Mouse (Mus musculus) midbrain, embryonic 13.5 days (tissue): ENCODE measurements at regions not wholly inside any gene's neighbourhood (a gene's known extent, or its start where the extent isn't known, plus 50 kb on each side); places are given as distances from the start of the nearest gene placed in this dataset.

Source experiments
- ATAC-seq: fragments of 200-750 bp; cut with Nextera tagmentation; 2 replicates; pipeline ENCODE4 v1.8.0; 2017; ENCODE audit warnings: mild to moderate bottlenecking, moderate TSS enrichment, moderate library complexity
- H3K27ac ChIP-seq: fragments of 300-500 bp; sonication (generic); 2 replicates; pipeline ENCODE4 v1.5.1; 2015; ENCODE audit warnings: inconsistent platforms, mild to moderate bottlenecking, moderate library complexity
- H3K27me3 ChIP-seq: fragments of 300-500 bp; sonication (generic); 2 replicates; pipeline ENCODE4 v1.6.1; 2015; ENCODE audit warnings: mild to moderate bottlenecking, inconsistent platforms
- H3K36me3 ChIP-seq: fragments of 300-500 bp; sonication (generic); 2 replicates; pipeline ENCODE4 v1.6.1; 2015; ENCODE audit warnings: mild to moderate bottlenecking, inconsistent platforms
- H3K4me1 ChIP-seq: fragments of 300-500 bp; sonication (generic); replicated peaks from 2 replicates; pipeline ENCODE4 v1.6.1; 2015; ENCODE audit warnings: inconsistent platforms
- H3K4me2 ChIP-seq: fragments of 300-500 bp; sonication (generic); replicated peaks from 2 replicates; pipeline ENCODE4 v1.6.1; 2015; ENCODE audit warnings: moderate library complexity, mild to moderate bottlenecking, inconsistent platforms
- H3K4me3 ChIP-seq: fragments of 300-500 bp; sonication (generic); replicated peaks from 2 replicates; pipeline ENCODE4 v1.5.1; 2015; ENCODE audit warnings: mild to moderate bottlenecking, inconsistent platforms
- H3K9ac ChIP-seq: fragments of 300-500 bp; sonication (generic); replicated peaks from 2 replicates; pipeline ENCODE4 v1.6.1; 2015; ENCODE audit warnings: mild to moderate bottlenecking, inconsistent platforms
- H3K9me3 ChIP-seq: fragments of 300-500 bp; sonication (generic); 2 replicates; pipeline ENCODE4 v1.6.1; 2016; ENCODE audit warnings: mild to moderate bottlenecking, inconsistent platforms
- WGBS: fragments of 180-500 bp; shearing (Covaris S2); methylation state at CpG from one replicate; pipeline ENCODE4 v1.1.7; 2015; 5-methylcytosine and 5-hydroxymethylcytosine counted together

DNA sequence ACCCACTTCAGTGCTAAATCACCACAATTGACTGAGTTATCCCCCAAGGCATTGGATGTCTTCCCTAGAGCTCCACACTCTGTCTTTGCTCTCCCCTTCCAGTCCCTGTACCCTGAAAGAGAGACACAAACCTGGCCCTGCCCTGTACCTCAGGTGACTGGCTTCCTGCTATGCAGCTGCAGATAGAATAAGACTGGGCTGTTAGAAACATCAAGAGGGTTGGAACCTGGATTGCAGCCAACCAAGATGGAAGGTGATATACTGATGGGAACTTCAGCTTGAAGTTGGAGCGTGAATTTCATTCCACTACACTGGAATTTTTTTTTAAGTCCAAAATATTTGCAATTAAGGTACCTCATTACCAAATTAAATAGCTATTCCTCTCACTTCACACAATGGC, 379.0 kb upstream of the Mgmt start:
- no peaks in the 10 kb centered on the region for H3K36me3 ChIP-seq
- no peak overlapping the region for H3K9ac ChIP-seq
- H3K4me3 ChIP-seq: no peak overlapping the region
- ATAC-seq: no peak
- no peak overlapping the region for H3K27ac ChIP-seq
- peaks cover 6% of the 10 kb centered on the region; the same call in 1 of the 2 replicates for H3K27me3 ChIP-seq
- H3K4me1 ChIP-seq: 0 out of 2 replicates have a peak, but pooled peaks cover 2% of the 10 kb centered on the region
- no peaks in the 10 kb centered on the region for H3K9me3 ChIP-seq
- 88% methylated on average over 1 of the region's 1 CpGs for WGBS
- H3K4me2 ChIP-seq: no peak overlapping the region

DNA sequence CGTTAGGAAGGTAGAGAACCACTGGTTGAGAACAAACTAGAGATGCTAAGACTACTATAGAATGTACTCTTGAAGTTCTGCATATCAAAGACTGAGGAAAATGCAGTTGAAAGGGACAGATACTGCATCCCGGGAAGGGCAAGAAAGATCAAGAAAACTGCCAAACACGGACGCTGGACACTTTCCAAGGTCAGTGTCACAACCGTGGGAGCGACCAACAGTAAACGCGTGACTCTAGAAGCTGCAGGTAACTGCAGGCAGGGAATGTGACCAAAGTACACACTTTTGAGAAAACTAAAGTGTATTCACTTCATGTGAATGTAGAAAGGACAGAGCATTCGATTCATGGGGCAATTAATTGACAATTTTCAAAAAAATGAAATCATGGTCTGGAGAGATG, 368.6 kb upstream of the Mgmt start:
- 93% methylated on average over 9 of the region's 9 CpGs for WGBS
- H3K4me2 ChIP-seq: no peak overlapping the region
- no peak overlapping the region for H3K4me3 ChIP-seq
- H3K27me3 ChIP-seq: no peaks in the 10 kb centered on the region
- H3K4me1 ChIP-seq: no peaks in the 10 kb centered on the region
- no peaks in the 10 kb centered on the region for H3K9me3 ChIP-seq
- no peak overlapping the region for H3K27ac ChIP-seq
- no peak overlapping the region for H3K9ac ChIP-seq
- no peak for ATAC-seq
- H3K36me3 ChIP-seq: no peaks in the 10 kb centered on the region

DNA sequence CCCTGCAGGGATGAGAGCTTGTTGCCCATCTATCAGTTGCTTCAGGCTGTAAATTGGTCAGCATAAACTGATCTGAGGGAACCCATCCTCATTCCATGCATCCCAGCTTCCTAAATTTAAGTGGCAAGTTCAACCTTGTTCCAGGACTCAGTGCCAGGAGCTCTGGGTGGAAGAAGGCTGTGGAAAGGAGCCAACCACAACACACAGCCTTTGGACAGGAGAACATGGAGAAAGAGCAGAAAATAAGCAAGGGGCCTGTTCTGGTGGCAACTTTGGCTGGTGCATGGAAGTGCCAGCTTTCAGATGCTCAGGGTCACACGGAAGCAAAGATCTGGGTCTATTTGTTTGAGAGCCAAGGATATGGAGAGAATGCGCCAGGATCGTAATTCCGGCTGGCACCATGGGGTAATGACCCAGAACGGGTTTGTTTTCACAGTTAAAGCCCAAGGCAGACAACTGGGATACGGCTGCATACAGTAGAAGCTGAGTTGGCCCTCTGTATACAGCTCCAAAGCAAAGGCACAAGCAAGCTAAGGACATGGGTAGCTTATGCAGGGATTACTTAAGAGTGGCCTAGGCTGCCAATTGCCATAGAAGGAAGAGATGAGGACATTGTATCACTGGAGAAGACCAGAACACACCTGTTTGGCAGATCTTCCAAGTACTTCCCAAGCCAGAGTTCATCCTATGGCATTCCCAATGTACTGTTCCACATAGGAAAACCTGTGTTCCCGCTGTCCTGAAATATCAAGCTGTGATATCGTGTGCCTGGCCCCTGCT, 364.2 kb upstream of the Mgmt start:
- Histone ChIP-seq H3K27ac (no peak overlapping the region), H3K4me3 (no peak overlapping the region), H3K36me3 (no peaks in the 10 kb centered on the region), H3K9ac (no peak overlapping the region), H3K27me3 (no peaks in the 10 kb centered on the region), H3K9me3 (no peaks in the 10 kb centered on the region), H3K4me2 (no peak overlapping the region), H3K4me1 (0 out of 2 replicates have a peak, but pooled peaks cover 3% of the 10 kb centered on the region)
- WGBS: 89% methylated on average over 8 of the region's 8 CpGs
- no peak for ATAC-seq

DNA sequence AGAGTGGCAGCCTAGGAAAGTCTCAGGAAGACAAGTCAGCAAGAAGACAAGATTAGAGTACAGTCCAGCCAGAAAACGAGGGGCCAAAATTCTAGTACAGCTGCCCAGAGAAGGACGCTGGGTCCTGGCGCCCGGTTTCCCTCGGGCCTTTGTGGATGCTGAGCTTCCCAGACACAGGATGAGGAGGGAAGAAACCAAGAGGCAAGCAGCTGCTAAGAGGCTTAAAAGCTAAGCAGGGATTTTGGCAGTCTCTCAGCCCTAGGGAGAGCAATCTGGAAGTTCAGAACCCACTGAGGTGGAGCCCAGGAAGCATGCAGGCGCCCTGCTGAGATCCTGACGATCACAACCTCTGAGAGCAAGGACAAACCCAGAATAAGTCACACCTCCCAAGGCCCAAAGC, 363.1 kb upstream of the Mgmt start:
- Histone ChIP-seq H3K9ac (no peak overlapping the region), H3K36me3 (no peaks in the 10 kb centered on the region), H3K4me3 (no peak overlapping the region), H3K4me2 (no peak overlapping the region), H3K27ac (no peak overlapping the region), H3K9me3 (no peaks in the 10 kb centered on the region), H3K4me1 (0 out of 2 replicates have a peak, but pooled peaks cover 3% of the 10 kb centered on the region), H3K27me3 (no peaks in the 10 kb centered on the region)
- 38% methylated on average over 7 of the region's 7 CpGs for WGBS
- ATAC-seq: no peak

DNA sequence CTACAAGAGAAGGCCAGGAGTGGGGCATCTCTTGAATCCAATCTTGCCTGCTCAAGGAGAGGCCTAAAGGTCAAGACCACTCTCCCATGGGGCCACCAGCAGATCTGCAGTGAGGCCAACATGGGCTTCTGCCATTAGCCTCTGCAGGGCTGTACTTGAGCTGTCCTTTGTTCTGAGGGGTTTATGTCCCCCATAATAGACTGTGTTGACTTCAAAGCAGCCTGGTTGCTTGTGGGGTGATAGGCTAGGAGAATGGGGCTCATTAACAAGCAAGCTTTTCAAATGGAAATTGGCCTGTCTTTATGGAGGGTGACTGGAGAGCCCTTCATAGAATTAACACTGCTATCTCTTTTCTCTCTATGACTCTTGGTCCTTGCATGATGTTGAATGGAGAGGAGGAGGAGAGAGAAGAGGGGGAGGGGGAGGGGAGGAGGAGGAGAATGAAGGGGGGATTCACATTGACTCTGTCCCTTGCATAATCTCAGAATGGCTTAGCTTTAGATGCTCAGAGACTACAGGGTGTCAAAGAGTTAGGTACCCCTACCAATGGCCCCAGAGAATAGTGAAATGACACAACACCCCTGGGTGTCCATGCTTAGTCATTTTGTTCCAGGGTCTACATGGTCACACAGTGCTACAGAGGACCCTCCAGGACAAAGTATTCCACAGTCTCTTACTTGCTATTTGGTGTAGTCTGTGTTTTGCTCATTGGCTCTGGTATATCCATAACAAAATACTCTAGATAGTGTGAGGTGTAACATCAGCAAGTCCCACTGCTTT, 352.3 kb upstream of the Mgmt start:
- no peak overlapping the region for H3K4me3 ChIP-seq
- no peak overlapping the region for H3K27ac ChIP-seq
- peaks cover 16% of the 10 kb centered on the region for H3K4me1 ChIP-seq
- no peak overlapping the region for H3K4me2 ChIP-seq
- peaks cover 30% of the 10 kb centered on the region for H3K27me3 ChIP-seq
- no peaks in the 10 kb centered on the region for H3K36me3 ChIP-seq
- ATAC-seq: peak; percentile 68
- H3K9me3 ChIP-seq: no peaks in the 10 kb centered on the region
- H3K9ac ChIP-seq: no peak overlapping the region

DNA sequence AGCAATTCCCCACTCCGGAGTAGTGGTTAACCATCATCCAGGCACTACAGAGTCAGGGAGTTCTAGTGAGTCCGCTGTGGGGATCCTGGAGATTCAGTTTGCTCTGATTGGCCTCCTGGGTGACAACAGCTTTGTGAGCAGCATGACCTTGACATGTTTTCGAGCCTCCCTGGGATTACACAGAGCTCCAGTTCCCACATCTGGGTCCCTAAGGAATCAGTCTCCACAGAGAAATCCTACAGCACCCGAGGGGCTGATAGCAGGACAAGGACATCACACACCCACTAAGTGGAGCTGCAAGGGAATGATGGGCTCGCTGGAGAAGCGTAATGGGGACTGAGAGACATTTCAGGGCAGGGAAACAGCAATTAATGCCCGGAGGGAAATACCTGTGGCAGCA, 351.5 kb upstream of the Mgmt start:
- Histone ChIP-seq H3K9ac (no peak overlapping the region), H3K27ac (no peak overlapping the region), H3K36me3 (no peaks in the 10 kb centered on the region), H3K4me3 (no peak overlapping the region), H3K27me3 (peaks cover 30% of the 10 kb centered on the region), H3K9me3 (no peaks in the 10 kb centered on the region), H3K4me2 (no peak overlapping the region), H3K4me1 (peaks cover 16% of the 10 kb centered on the region)
- 72% methylated on average over 7 of the region's 7 CpGs for WGBS
- no peak for ATAC-seq

DNA sequence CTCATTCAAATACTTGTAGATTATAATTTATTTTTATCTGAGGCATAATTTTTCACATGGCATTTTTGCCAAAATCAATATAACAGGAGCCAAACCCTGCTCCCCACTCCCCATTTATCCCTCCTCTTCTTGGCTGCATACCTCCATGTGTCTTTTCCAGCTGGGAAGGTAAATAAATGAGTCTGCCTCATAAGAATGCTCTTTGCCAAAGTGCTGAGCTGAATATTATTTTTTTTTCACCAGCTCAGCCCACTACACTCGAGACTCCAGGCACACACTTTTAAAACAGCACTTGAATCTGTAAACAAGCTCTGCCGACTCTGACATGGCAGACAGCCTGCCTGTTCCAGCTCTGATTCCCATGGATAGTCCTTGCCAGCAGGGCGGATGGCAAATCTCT, 346.6 kb upstream of the Mgmt start:
- ATAC-seq: no peak
- H3K27me3 ChIP-seq: peaks cover 19% of the 10 kb centered on the region; the same call in 1 of the 2 replicates
- no peaks in the 10 kb centered on the region for H3K36me3 ChIP-seq
- no peak overlapping the region for H3K4me3 ChIP-seq
- no peak overlapping the region for H3K9ac ChIP-seq
- no peak overlapping the region for H3K4me2 ChIP-seq
- H3K4me1 ChIP-seq: 0 out of 2 replicates have a peak, but pooled peaks cover 5% of the 10 kb centered on the region
- no peaks in the 10 kb centered on the region for H3K9me3 ChIP-seq
- WGBS: 70% methylated on average over 3 of the region's 3 CpGs
- no peak overlapping the region for H3K27ac ChIP-seq

DNA sequence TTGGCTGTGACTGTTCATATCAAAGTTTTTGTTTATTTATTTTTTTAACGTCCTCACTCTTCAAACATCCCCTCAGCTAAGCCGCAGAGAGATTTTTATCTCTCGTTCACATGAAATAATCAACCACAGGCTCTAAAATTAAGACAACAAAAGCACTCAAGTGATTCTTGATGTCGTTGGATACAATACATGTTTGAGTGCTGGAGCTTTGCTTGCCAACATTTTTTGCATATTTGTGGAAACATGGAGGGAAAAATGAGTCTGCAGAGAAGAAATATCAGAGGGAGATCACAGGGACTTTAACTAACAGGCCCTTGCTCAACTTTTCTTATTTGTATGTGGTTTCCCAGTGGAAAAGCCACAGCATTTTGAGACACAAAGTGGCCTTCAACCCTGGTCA, 338.0 kb upstream of the Mgmt start:
- H3K4me3 ChIP-seq: no peak overlapping the region
- no peak overlapping the region for H3K27ac ChIP-seq
- no peaks in the 10 kb centered on the region for H3K27me3 ChIP-seq
- H3K4me1 ChIP-seq: no peaks in the 10 kb centered on the region
- H3K9me3 ChIP-seq: no peaks in the 10 kb centered on the region
- WGBS: 67% methylated on average over 4 of the region's 4 CpGs
- H3K4me2 ChIP-seq: no peak overlapping the region
- H3K9ac ChIP-seq: no peak overlapping the region
- ATAC-seq: no peak
- H3K36me3 ChIP-seq: no peaks in the 10 kb centered on the region

DNA sequence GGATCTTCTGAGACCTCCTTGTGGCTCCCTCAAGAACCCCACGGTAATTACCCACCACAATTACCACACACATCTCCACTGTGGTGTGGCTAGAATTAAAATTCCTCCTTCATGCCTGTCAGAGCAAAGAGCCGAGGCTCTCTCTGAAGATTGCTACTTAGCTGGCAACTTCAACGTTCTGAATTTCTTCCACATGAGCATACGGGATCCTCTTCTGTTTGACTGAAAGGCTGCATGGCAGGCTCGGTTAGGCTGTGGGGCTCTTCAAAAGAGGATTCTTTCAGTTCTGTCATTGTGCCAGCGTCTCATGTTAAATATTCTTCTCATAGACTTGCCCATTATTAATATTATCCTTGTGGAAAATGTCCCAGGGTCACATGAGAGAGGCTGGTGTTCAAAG, 334.9 kb upstream of the Mgmt start:
- no peak for ATAC-seq
- Histone ChIP-seq H3K4me2 (no peak overlapping the region), H3K9me3 (no peaks in the 10 kb centered on the region), H3K4me1 (no peaks in the 10 kb centered on the region), H3K36me3 (no peaks in the 10 kb centered on the region), H3K9ac (no peak overlapping the region), H3K4me3 (no peak overlapping the region), H3K27me3 (no peaks in the 10 kb centered on the region), H3K27ac (no peak overlapping the region)
- WGBS: 77% methylated on average over 6 of the region's 6 CpGs

DNA sequence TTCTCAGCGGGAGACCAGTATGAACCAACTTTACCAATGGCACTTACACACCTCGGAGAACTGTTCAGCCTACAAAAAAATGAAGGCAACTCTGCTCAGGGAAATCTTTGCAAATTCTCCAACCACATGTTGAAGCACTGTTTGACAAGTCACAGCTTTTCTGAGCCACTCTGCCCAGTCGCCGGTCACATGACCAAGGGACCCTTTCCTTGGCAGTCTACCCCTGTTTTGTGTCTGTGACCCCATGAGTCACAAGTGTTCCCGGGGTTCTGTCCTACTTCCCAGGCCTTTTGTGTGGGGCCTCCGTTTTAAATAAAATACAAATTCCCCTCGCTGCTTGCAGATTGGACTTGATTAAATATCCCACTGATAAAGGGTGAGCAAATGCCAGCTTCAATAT, 323.5 kb upstream of the Mgmt start:
- no peak for ATAC-seq

DNA sequence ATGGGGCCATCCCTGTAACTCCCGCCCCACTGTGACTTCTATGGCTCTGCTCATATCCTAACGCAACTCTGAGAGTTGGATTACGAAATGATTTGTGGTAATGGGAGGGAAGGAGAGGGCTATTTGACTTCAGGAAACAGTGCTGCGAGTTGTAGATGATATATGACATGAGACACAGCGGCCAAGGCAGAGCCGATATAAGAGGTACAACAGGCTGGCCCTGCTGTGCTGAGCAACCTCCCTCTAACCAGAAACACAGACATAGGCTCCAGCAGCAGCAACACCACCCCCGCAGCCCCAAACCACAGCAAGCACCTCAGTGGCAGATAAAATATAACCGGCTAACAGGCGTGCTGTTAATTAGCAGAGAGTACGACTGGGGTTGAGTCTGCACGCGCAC, 312.5 kb upstream of the Mgmt start:
- 0 out of 2 replicates have a peak, but pooled peaks cover 18% of the 10 kb centered on the region for H3K4me1 ChIP-seq
- 59% methylated on average over 12 of the region's 12 CpGs for WGBS
- H3K36me3 ChIP-seq: no peaks in the 10 kb centered on the region
- H3K9me3 ChIP-seq: no peaks in the 10 kb centered on the region
- no peak overlapping the region for H3K27ac ChIP-seq
- H3K9ac ChIP-seq: no peak overlapping the region
- no peak overlapping the region for H3K4me2 ChIP-seq
- no peak overlapping the region for H3K4me3 ChIP-seq
- no peak for ATAC-seq
- peaks cover 16% of the 10 kb centered on the region for H3K27me3 ChIP-seq

More for the DNA sequence above, 323.5 kb upstream of the Mgmt start:
- H3K4me3 ChIP-seq: no peak overlapping the region
- no peak overlapping the region for H3K27ac ChIP-seq
- no peak overlapping the region for H3K9ac ChIP-seq
- H3K9me3 ChIP-seq: no peaks in the 10 kb centered on the region
- H3K4me1 ChIP-seq: no peaks in the 10 kb centered on the region
- WGBS: 38% methylated on average over 7 of the region's 7 CpGs
- H3K36me3 ChIP-seq: no peaks in the 10 kb centered on the region
- peaks cover 22% of the 10 kb centered on the region for H3K27me3 ChIP-seq
- H3K4me2 ChIP-seq: no peak overlapping the region

DNA sequence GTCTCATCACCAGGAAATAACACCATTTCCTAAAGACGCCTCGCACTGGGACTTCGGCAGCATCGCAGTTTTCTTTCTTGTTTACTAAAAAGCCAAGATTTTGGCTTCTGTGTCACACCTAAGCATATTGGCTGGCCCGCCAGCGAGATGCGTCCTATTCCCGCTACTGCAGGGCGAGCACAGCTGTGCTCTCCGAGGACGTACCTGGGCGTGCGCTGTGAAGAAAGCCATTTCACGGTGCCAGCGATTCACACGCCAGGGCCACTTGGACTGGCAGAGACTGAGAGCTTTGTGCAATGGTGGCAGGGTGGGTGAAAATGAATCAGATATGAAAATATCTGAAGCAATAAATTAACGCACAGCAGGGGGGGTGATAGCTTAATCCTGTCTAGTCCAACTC, 310.1 kb upstream of the Mgmt start:
- Histone ChIP-seq H3K27ac (no peak overlapping the region), H3K4me2 (no peak overlapping the region)

More for the DNA sequence above, 310.1 kb upstream of the Mgmt start:
- peaks cover 16% of the 10 kb centered on the region for H3K27me3 ChIP-seq
- no peaks in the 10 kb centered on the region for H3K9me3 ChIP-seq
- H3K4me3 ChIP-seq: no peak overlapping the region
- WGBS: 75% methylated on average over 17 of the region's 17 CpGs
- H3K9ac ChIP-seq: no peak overlapping the region
- no peak for ATAC-seq
- H3K36me3 ChIP-seq: no peaks in the 10 kb centered on the region
- H3K4me1 ChIP-seq: peaks cover 22% of the 10 kb centered on the region; the same call in 1 of the 2 replicates
